Mouse (Mus musculus) adrenal gland, postnatal 14 days (tissue): Measurements from ENCODE around the gene Umad1. TPM values are rescaled to one million over a fixed set of nuclear protein-coding genes. Genes with fewer than 3 reads are reported as not detected.
"Not testable (repeated sequence)": the region's sequence is repeated elsewhere in the genome, so short reads cannot be mapped to it uniquely, and the experiment has no call there.

Experiments used
- DNase-seq: peaks from one replicate; pipeline ENCODE4 v3.0.0; 2021; ENCODE audit warnings: mixed read lengths
- total RNA-seq: library from RNA; stranded (reverse); gene quantifications from 2 replicates; pipeline ENCODE4 v1.2.3, GENCODE M21; 2021

Umad1 gene
- total RNA-seq, 1 experiment from 2014 or later: 14.5 TPM

- DNase-seq: no peak
Observed at GRCm38 (mm10) chr6:8312554-8312953, 53.5 kb downstream of the Umad1 start.

- DNase-seq: no peak
Observed at GRCm38 (mm10) chr6:8316201-8316600, 57.1 kb downstream of the Umad1 start.

- DNase-seq: no peak
Observed at GRCm38 (mm10) chr6:8319591-8319990, 60.5 kb downstream of the Umad1 start.

DNA sequence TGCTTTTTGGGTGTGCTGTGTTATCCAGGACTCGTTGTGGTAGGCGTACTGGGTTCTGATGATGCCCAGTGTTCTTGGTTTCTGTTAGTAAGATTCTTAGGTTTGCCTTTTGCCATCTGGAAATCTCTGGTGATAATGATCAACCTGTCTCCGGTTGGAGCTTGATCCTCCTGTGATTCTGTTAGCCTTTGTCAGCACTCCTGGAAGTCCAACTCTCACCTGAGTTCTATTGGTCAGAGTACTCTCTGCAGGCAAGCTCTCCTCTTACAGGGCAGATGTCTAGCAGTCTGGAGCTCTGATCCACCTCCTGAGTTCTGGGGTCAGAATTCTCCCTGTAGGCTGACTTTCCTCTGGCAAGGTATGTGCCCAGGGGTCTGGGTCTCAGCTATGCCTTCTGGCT is 72.4 kb downstream of the Umad1 start:
- not testable (repeated sequence) for DNase-seq

- no peak for DNase-seq
Observed at GRCm38 (mm10) chr6:8333380-8333779, 74.3 kb downstream of the Umad1 start.

DNA sequence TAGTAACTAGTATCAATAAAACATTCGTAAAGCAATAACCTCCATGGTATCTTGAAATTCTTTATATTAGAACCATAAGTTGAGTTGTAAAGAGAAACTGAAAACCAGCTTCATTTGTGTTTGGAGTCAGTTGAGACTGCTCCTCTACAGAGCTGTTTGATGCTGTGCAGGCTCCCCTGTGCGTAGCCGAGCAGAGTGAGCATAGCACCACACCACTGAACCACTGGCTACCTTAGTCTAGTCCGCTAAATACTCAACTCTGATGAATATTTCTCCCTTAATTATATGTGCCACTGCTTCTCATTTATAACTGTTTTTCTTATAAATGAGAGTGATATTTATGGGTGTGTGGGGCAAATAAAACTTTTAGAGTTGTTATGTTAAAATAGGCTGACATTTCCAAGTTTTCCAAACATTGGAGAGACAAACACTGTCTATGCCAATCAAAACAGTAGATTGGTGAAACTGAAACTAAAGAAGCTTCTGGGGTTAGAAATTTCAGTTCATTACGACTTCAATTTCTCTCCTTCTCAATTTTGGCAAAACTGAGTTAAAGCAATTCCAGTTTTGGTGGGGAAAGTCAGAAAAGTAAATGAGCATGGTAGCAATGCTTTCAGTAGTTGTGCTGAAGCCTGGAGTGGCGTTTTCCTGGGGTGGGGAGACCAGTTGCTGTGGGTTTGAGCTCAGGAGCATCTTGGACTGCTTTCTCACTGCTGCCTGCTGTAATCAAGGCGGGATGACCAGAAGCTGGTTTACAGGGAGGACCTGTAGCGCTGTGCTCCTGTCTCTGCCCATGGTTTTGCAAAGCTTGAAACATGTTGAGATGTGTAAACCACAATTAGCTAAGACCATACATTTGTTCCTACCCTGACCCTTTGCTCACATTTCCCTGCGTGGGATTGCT is 77.7 kb downstream of the Umad1 start:
- no peak for DNase-seq

DNA sequence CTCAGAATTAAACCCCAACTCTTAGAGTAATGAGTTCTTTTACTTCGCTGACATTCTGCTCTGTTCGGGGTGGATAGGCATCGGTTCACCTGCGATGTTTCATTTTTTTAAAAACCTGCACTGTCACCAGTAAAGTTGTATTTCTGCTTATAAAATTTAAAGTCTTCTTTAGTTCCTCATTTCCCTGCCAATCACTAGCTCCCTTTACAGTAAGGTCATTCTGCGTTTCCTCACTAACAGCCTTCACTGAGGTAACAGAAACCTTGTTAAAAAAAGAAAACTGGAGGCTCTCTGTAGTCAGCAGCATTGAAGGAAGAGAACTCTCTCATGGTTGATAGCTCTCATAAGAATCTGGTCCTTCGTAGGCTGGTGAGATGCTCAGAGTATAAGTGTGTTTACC is 80.4 kb downstream of the Umad1 start:
- DNase-seq: no peak

DNA sequence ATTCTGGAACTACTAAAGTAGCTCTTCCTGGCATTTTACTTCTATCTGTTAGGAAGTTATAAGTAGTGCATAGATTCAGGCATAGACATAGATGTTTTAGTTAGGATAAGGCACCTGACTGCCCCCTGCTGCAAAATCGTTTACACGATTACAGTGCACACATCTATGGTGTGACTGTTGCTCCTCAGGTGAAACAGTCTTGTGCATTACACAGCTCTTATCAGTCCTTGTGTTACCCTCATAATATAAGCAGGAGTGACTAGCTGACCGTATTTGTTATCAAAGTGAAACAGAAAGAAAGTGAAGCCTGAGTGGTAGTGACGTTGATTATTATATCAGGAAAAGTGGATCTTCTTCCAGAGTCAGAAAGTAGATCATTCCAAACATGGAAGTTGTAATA is 84.2 kb downstream of the Umad1 start:
- no peak for DNase-seq

DNA sequence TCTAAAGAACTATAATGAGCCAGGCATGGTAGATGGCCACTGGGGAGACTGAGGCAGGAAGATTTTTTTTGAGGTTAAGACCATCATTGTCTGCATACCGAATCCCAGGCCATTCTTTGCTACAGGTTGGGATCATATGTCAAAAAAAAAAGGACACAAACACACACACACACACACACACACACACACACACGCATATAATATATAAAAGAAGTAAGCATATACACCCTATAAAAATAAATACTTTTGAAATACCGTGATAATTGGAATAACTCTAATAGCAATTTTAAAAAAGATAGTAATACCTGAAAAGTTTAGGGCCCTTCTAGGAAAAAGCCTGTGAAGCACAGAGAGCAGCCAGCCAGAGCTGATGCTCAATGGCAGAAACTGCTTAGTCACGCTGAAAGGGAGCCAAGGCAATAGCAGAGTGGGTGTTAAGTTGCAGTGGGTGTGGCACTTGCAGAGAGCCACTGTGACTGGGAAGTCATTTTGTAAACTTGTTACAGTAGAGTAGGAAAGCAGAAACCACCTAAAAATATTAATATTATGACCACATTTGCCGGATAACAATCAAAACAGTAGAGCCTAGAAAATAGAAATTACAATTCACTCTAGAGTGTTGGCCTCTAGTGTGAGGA is 86.2 kb downstream of the Umad1 start:
- peak; percentile 55 for DNase-seq

DNA sequence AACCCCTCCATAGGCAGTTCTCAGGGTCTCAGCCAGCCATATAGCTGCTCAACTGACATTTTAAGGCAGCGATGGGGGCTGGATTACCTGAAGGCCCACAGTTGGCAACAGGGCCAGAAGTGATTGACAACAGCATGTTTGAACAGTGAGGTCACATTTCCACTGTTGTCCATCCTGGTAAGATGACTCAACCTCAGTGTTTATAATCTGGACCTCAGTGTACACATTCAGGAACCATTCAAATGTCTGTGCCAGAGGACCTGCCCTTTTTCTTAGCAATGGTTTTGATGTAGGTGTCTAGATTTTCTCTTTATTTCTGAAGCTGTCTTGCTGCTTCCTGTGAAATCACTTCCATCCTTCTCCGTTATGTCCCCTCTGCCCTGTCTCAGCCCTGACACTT is 88.1 kb downstream of the Umad1 start:
- no peak for DNase-seq

DNA sequence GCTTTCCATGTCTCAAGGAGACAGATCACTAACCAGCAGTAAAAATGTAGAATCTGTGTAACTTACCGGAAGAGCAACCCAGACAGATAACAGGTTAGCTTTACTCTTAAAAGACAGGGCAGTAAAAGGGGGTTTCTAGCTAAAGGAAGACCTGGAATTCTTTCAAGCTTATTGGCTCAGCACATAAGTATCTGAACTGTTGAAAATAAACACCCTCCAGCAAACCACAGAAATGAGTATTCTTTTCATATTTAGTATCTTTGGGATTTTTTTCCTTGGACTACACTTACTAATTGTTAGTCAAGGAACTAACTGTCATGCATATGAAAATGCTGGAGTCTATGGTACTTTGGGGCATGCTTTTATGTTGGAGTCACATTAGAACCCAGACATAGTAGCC is 89.3 kb downstream of the Umad1 start:
- DNase-seq: no peak

GRCm38 (mm10) chr6:8349060-8349670 is 90.1 kb downstream of the Umad1 start:
- no peak for DNase-seq

DNA sequence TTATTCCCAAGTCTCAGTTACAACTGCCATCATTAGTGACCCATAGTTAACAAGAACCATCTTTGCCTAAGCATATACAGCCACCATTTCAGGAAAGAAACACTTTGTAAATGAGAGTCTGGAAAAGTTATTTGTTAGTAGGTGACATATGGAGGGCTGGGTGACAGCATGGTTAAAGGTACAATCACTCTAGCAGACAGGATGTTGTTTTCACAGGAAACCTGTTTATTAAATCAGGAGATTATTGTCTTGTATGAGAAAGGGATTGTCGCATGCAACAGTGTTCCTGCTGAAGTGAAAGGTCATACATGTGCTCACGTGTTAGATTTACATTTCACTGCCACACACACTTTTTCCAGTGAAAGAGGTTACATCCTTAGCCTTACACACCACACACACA is 92.4 kb downstream of the Umad1 start:
- DNase-seq: no peak

GRCm38 (mm10) chr6:8352533-8353168 is 93.6 kb downstream of the Umad1 start:
- DNase-seq: no peak

DNA sequence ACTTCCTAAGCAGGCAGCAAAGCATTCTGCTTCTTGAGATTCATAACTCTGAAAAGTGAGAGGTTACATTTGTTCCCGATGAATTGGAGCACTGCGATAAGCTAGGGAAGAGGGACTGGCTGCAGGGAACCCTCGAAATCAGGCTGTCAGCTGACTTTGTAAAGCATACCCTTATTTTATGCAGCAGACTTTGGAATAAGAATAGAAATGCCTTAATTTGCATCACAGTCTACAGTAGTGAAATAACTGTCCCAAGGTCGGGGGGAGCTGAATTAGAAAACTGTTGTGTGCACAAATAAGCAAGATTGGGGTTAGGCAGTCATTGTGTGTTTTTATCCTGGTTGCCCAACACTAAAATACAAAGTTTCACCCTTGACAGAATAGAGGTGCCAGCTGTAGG is 94.4 kb downstream of the Umad1 start:
- no peak for DNase-seq

DNA sequence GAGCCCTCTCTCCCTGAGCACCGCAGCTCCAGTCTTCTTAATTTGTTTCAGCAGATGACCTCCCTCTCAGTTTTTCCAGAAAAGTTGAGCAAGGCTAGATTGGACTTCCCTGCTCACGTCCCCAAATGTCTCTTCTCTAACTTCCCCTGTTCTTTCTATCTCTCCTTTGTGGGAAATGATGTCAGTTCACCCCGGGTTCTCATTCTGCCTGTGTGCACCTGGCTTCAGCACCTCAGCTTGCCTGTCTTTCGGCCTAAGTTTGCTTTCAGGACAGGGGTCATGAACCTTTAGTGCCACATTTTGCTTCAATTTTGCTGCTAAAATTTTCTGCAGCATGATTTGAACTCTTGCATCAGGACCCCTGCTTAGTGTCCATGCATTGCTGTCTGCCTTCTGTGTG is 95.8 kb downstream of the Umad1 start:
- no peak for DNase-seq

DNA sequence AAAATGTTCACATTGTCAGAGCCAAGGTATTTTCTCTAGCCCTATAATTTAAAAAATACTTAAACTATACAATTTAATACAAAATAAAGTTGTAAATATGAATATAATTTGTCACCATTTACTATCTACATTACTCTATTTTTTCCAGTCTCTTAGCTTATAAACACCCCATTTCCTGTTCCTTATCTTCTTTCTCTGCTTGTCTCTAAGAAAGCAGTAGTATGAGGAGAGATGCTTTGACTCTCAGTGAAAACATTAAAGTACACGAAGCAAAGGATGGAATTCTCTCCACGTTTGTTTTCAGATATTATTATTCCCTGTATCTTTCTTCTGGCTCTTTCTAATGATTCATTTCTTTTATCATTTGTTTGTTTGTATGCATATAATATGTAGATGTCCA is 99.1 kb downstream of the Umad1 start:
- DNase-seq: no peak

DNA sequence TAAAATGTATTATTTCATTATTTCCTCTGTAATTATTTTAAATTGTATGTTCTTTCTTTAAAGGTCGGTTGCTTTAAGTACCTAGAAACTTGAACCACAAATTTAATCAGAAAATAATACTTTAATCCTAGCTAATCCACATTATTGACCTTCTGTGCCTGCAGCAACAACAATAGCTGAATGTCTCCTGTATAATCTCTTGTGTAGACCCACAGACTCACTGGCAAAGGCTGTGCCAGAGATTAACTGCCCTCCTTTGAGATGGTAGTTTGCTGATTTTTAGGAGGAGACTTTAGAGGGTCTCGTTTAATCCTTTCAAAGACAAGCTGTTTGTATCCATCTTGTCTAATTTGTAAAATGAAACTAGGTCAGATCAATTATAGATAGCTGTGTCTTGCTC is 99.7 kb downstream of the Umad1 start:
- no peak for DNase-seq

GRCm38 (mm10) chr6:8360805-8361204 is 101.7 kb downstream of the Umad1 start:
- no peak for DNase-seq

DNA sequence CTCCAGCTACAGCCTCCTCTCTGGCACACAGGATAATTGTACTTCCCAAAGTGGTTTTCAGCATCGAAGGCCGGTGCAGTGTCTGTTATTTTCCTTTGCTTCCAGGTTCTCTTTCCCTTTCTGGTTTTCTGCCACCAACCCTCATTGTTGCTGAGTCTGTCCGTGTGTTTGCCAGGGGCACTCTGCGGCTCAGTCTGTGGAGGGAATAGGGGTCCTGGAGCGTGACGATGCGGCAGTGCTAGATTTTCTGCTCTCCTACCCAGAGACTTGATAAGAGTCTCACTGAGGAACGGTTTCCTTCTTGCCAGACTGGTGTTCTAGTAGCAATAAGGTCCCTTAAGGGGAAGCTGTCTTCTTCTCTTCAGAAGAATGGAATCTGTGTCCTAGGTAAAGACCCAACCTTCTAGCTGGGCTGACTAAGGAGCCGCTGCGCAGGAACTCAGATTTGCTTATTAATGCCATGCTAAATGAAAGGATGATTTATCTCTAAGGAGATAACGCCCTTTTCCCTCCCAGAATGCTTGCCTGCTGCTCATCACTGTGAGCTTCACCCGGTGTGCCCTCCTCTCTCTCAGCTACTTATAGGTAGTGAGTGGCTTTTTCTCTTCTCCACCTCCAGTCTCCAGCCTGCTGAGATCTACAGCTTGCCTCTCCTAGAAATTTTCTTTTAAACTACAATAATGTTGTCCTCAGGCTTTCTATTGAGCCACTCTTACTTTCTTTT is 105.1 kb downstream of the Umad1 start:
- no peak for DNase-seq

DNA sequence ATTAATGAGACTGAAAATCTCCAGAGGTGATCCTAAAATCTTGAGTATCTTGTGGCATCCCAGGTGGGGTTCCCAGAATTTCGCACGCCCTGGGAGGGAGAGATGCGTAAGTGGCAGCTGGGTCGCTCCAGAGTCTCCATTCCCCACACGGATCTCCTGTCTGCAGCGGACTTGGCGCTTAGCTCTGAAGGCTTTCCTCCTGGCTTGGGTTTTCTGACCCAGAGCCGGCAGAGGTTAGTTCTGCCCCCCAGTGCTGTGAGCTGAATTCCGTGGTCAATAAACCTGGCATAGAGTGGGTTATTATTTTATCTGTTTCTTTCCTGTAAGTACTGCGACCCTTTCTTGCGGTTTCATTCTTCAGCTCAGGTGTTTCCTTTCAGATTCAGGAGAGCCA is 105.7 kb downstream of the Umad1 start:
- no peak for DNase-seq

DNA sequence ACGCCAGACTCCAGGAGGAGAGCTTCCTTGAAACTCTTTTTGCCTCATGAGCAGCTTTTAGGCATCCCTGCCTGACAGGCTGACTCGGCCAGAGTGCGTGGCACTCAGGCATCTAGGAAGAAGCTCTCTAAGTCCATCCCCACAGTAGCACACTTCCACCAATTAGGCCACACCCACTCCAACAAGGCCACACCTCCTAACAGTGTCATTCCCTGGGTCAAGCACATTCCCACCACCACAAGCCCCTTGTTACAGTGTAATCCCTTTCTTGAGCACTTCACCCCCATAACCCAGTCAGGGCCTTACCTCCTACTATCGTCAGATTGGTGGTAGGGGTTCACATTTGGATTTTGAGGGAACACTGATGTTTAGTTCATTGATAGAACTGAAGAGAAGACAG is 108.6 kb downstream of the Umad1 start:
- no peak for DNase-seq
